Mouse (Mus musculus) midbrain, embryonic 16.5 days (tissue): ENCODE results near the gene Sirt4. TPM values are rescaled to one million over a fixed set of nuclear protein-coding genes. Genes with fewer than 3 reads are reported as not detected.
"Not testable (repeated sequence)": the region's sequence is repeated elsewhere in the genome, so short reads cannot be mapped to it uniquely, and the experiment has no call there.

Source experiments
- ATAC-seq: fragments of 200-750 bp; cut with Nextera tagmentation; 2 replicates; pipeline ENCODE4 v1.8.0; 2017; ENCODE audit warnings: moderate TSS enrichment
- H3K27ac ChIP-seq: fragments of 300-500 bp; sonication (generic); 2 replicates; pipeline ENCODE4 v1.5.1; 2014; ENCODE audit warnings: mild to moderate bottlenecking, low read length, mixed read lengths
- H3K27me3 ChIP-seq: fragments of 300-500 bp; sonication (generic); 2 replicates; pipeline ENCODE4 v1.6.1; 2014; ENCODE audit warnings: low read depth, low read length, mixed read lengths; ENCODE audit not compliant: control insufficient read depth, insufficient read depth
- H3K36me3 ChIP-seq: fragments of 300-500 bp; sonication (generic); 2 replicates; pipeline ENCODE4 v1.6.1; 2014; ENCODE audit warnings: mild to moderate bottlenecking, low read length, moderate library complexity, mixed read lengths; ENCODE audit not compliant: control insufficient read depth, insufficient read depth
- H3K4me1 ChIP-seq: fragments of 300-500 bp; sonication (generic); 2 replicates; pipeline ENCODE4 v1.6.1; 2014; ENCODE audit warnings: mild to moderate bottlenecking, low read length, mixed read lengths; ENCODE audit not compliant: control insufficient read depth, insufficient read depth
- H3K4me2 ChIP-seq: fragments of 300-500 bp; sonication (generic); 2 replicates; pipeline ENCODE4 v1.6.1; 2014; ENCODE audit warnings: mild to moderate bottlenecking, low read length, mixed read lengths
- H3K4me3 ChIP-seq: fragments of 300-500 bp; sonication (generic); 2 replicates; pipeline ENCODE4 v1.5.1; 2014; ENCODE audit warnings: low read depth, mild to moderate bottlenecking, low read length, moderate library complexity, mixed read lengths
- H3K9ac ChIP-seq: fragments of 300-500 bp; sonication (generic); 2 replicates; pipeline ENCODE4 v1.6.1; 2014; ENCODE audit warnings: low read depth, low read length, mixed read lengths
- H3K9me3 ChIP-seq: fragments of 300-500 bp; sonication (generic); replicated peaks from 2 replicates; pipeline ENCODE4 v1.6.1; 2014; ENCODE audit warnings: mild to moderate bottlenecking, low read length, mixed read lengths; ENCODE audit not compliant: control insufficient read depth, poor library complexity, severe bottlenecking
- WGBS: fragments of 180-500 bp; shearing (Covaris S2); extraction: QIAGEN DNeasy Blood & Tissue Kit; methylation state at CpG from one replicate; pipeline ENCODE4 v1.1.7; 2014; 5-methylcytosine and 5-hydroxymethylcytosine counted together
- polyA plus RNA-seq: library from polyadenylated mRNA; unstranded; fragments of >200 nt; fragmentation: Nextera tagmentation; extraction: Ambion mirVana; gene quantifications from 2 replicates; pipeline ENCODE4 v1.2.1, GENCODE M21; 2015

Sirt4 gene
- polyA plus RNA-seq, 1 experiment from 2014 or later = 32.3 TPM

- no peak overlapping the region for H3K4me3 ChIP-seq
- peaks cover 5% of the 10 kb centered on the region; the same call in 1 of the 2 replicates for H3K4me1 ChIP-seq
- H3K36me3 ChIP-seq = no peaks in the 10 kb centered on the region
- ATAC-seq = no peak
- H3K9me3 ChIP-seq = no peaks in the 10 kb centered on the region
- no peaks in the 10 kb centered on the region for H3K27me3 ChIP-seq
- H3K27ac ChIP-seq = no peak overlapping the region
- H3K9ac ChIP-seq = no peak overlapping the region
- WGBS = 92% methylated on average over 4 of the region's 4 CpGs
- H3K4me2 ChIP-seq = no peak overlapping the region
Measured at GRCm38 (mm10) chr5:115525416-115525815, 40.9 kb upstream of the Sirt4 start.

GRCm38 (mm10) chr5:115524471-115524870, 39.9 kb upstream of the Sirt4 start:
- Histone ChIP-seq H3K36me3 (no peaks in the 10 kb centered on the region), H3K4me3 (no peak overlapping the region), H3K9ac (0 out of 2 replicates have a peak overlapping the region, but pooled peaks have one; percentile 28), H3K4me2 (no peak overlapping the region), H3K27ac (no peak overlapping the region), H3K27me3 (no peaks in the 10 kb centered on the region), H3K4me1 (peaks cover 5% of the 10 kb centered on the region; the same call in 1 of the 2 replicates), H3K9me3 (no peaks in the 10 kb centered on the region)
- WGBS = 58% methylated on average over 12 of the region's 12 CpGs
- ATAC-seq = no peak; the same call in 1 of the 2 replicates

- Histone ChIP-seq H3K9ac (0 out of 2 replicates have a peak overlapping the region, but pooled peaks have one; percentile 28), H3K4me2 (no peak overlapping the region), H3K27me3 (no peaks in the 10 kb centered on the region), H3K4me1 (peaks cover 5% of the 10 kb centered on the region; the same call in 1 of the 2 replicates), H3K4me3 (no peak overlapping the region), H3K9me3 (no peaks in the 10 kb centered on the region), H3K36me3 (no peaks in the 10 kb centered on the region), H3K27ac (no peak overlapping the region)
- 7% methylated on average over 15 of the region's 15 CpGs for WGBS
- ATAC-seq = no peak
Measured at GRCm38 (mm10) chr5:115523971-115524370, 39.4 kb upstream of the Sirt4 start.

GRCm38 (mm10) chr5:115522981-115523499, 38.5 kb upstream of the Sirt4 start:
- H3K4me1 ChIP-seq = peaks cover 5% of the 10 kb centered on the region; the same call in 1 of the 2 replicates

GRCm38 (mm10) chr5:115522531-115522930, 38.0 kb upstream of the Sirt4 start:
- no peak for ATAC-seq
- no peak overlapping the region for H3K27ac ChIP-seq
- H3K27me3 ChIP-seq = no peaks in the 10 kb centered on the region
- 84% methylated on average over 4 of the region's 4 CpGs for WGBS
- no peak overlapping the region for H3K9ac ChIP-seq
- H3K4me3 ChIP-seq = no peak overlapping the region
- H3K4me1 ChIP-seq = peaks cover 5% of the 10 kb centered on the region; the same call in 1 of the 2 replicates
- no peaks in the 10 kb centered on the region for H3K36me3 ChIP-seq
- no peak overlapping the region for H3K4me2 ChIP-seq
- H3K9me3 ChIP-seq = no peaks in the 10 kb centered on the region

More at GRCm38 (mm10) chr5:115522981-115523499, 38.5 kb upstream of the Sirt4 start:
- Histone ChIP-seq H3K4me2 (no peak overlapping the region), H3K27me3 (no peaks in the 10 kb centered on the region), H3K36me3 (no peaks in the 10 kb centered on the region), H3K4me3 (no peak overlapping the region), H3K27ac (no peak overlapping the region), H3K9ac (no peak overlapping the region), H3K9me3 (no peaks in the 10 kb centered on the region)
- ATAC-seq = no peak
- WGBS = 81% methylated on average over 15 of the region's 15 CpGs

- Histone ChIP-seq H3K4me3 (no peak overlapping the region), H3K4me1 (peaks cover 5% of the 10 kb centered on the region; the same call in 1 of the 2 replicates), H3K27ac (peak overlapping the region; percentile 28)
Measured at GRCm38 (mm10) chr5:115521553-115522461, 37.3 kb upstream of the Sirt4 start.

GRCm38 (mm10) chr5:115520325-115520869, 35.9 kb upstream of the Sirt4 start:
- Histone ChIP-seq H3K4me3 (no peak overlapping the region), H3K36me3 (no peaks in the 10 kb centered on the region), H3K27me3 (no peaks in the 10 kb centered on the region), H3K4me2 (no peak overlapping the region), H3K27ac (no peak overlapping the region), H3K4me1 (peaks cover 5% of the 10 kb centered on the region; the same call in 1 of the 2 replicates), H3K9me3 (no peaks in the 10 kb centered on the region), H3K9ac (no peak overlapping the region)
- ATAC-seq = no peak
- WGBS = 80% methylated on average over 21 of the region's 21 CpGs

More at GRCm38 (mm10) chr5:115521553-115522461, 37.3 kb upstream of the Sirt4 start:
- Histone ChIP-seq H3K27me3 (no peaks in the 10 kb centered on the region), H3K4me2 (no peak overlapping the region), H3K9me3 (no peaks in the 10 kb centered on the region), H3K9ac (no peak overlapping the region), H3K36me3 (no peaks in the 10 kb centered on the region)
- ATAC-seq = no peak
- WGBS = 75% methylated on average over 21 of the region's 21 CpGs

- not testable (repeated sequence) for H3K27me3 ChIP-seq
- WGBS = 93% methylated on average over 6 of the region's 8 CpGs
Measured at GRCm38 (mm10) chr5:115518214-115518613, 33.7 kb upstream of the Sirt4 start.

More at GRCm38 (mm10) chr5:115518214-115518613, 33.7 kb upstream of the Sirt4 start:
- H3K9me3 ChIP-seq, H3K36me3 ChIP-seq, ATAC-seq, H3K4me2 ChIP-seq, H3K4me1 ChIP-seq, H3K4me3 ChIP-seq, H3K9ac ChIP-seq, H3K27ac ChIP-seq: not testable (repeated sequence)
